Mouse (Mus musculus): ENCODE results near the gene Ttc30a2.
A peak's percentile ranks its signal among the peaks of the same experiment; 100 is the strongest.

GRCm38 (mm10) chr2:76001392-76001791, 23.4 kb upstream of the Ttc30a2 start:
- TF ChIP-seq CTCF (IDR thresholded peaks at IDR 0.05; ENCODE audit: low read depth, low read length) (peak; percentile 95), POLR2A (IDR thresholded peaks at IDR 0.05; ENCODE audit: borderline replicate concordance, low read depth, low read length) (no peak)

Data from bone marrow macrophage, adult 2 months (primary cell).